Mouse (Mus musculus): ENCODE measurements around the gene Dapk1.

DNA sequence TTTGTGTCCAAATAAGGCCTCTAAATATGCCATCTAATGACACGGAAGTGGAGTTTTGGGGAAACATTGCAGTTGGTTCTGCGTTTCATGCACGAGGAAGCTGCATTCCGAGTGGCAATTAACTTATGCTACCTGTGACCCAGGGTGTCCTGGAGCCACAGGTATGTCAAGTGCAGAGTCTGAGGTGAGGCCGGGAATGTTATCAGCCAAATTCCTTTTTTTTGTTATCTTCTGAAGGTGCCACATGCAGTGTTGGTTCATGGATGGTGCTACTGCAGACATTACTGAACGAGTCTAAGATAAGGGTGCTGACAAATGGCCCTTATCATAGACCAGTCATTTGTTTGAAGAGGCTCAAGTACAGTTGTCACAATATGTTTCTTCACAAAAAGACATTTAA is 211.0 kb downstream of the Dapk1 start:
- TF ChIP-seq POLR2AphosphoS2 (IDR thresholded peaks at IDR 0.05; ENCODE audit: insufficient read length, low read depth) = no peak
- no peak for TF ChIP-seq REST (IDR thresholded peaks at IDR 0.05; ENCODE audit: insufficient read depth, insufficient read length)
- no peak for TF ChIP-seq MYOG (IDR thresholded peaks at IDR 0.05; ENCODE audit: control insufficient read depth in 1 of 3, insufficient read depth in 1 of 3, insufficient read length in 2 of 3, low read depth in 2 of 3)
- no peak for TF ChIP-seq MAX (IDR thresholded peaks at IDR 0.05; ENCODE audit: low read depth)
- no peak for TF ChIP-seq POLR2A (IDR thresholded peaks at IDR 0.05; ENCODE audit: insufficient read length, low read depth)
- no peak for TF ChIP-seq SRF (IDR thresholded peaks at IDR 0.05; ENCODE audit: control insufficient read depth, insufficient read length, low read depth)
- no peak for TF ChIP-seq MYOD1 (IDR thresholded peaks at IDR 0.05; ENCODE audit: control insufficient read depth in 1 of 3, insufficient read length in 2 of 3, low read depth in 2 of 3)
- no peak for TF ChIP-seq TCF12 (IDR thresholded peaks at IDR 0.05; ENCODE audit: insufficient read depth, poor library complexity, severe bottlenecking)
- TF ChIP-seq USF1 (IDR thresholded peaks at IDR 0.05; ENCODE audit: low read depth) = no peak
- TF ChIP-seq TCF3 (IDR thresholded peaks at IDR 0.05; ENCODE audit: insufficient read length, low read depth) = no peak
